Mouse (Mus musculus): ENCODE results near the gene Shh. TPM values are rescaled to one million over a fixed set of nuclear protein-coding genes. Genes with fewer than 3 reads are reported as not detected.

The Shh gene
- polyA plus RNA-seq, 1 experiment from 2014 or later = 2.0 TPM

DNA sequence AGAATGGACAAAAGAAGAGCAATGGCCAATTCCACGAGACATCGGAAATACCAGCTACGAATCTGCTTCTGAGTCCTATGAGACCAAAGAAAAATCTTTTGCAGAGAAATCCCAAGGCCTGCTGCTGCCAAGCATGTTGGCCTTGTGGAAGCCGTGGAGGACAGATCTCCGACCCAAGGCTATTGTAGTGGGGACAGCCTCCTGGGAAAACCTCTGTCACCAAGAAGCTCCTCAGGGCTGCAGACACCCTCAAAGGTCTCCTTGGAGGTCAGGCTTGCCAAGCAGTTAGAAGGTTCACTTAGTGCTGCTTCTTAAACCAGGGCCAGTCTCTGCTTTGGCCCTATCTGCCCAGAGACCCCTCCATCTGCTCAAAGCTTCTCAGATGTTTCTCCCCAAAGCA, 11.3 kb downstream of the Shh start:
- 76% methylated on average over 5 of the region's 5 CpGs for WGBS
- H3K27ac ChIP-seq (replicated peaks) = no peak overlapping the region
- no peaks in the 10 kb centered on the region for H3K9me3 ChIP-seq
- H3K36me3 ChIP-seq = no peaks in the 10 kb centered on the region
- no peak for ATAC-seq (ENCODE audit: low FRiP score, low read depth)
- peaks cover 29% of the 10 kb centered on the region for H3K4me1 ChIP-seq (replicated peaks)
- no peak overlapping the region for H3K4me2 ChIP-seq
- H3K9ac ChIP-seq = no peak overlapping the region
- no peak overlapping the region for H3K4me3 ChIP-seq
- peaks cover 52% of the 10 kb centered on the region for H3K27me3 ChIP-seq

DNA sequence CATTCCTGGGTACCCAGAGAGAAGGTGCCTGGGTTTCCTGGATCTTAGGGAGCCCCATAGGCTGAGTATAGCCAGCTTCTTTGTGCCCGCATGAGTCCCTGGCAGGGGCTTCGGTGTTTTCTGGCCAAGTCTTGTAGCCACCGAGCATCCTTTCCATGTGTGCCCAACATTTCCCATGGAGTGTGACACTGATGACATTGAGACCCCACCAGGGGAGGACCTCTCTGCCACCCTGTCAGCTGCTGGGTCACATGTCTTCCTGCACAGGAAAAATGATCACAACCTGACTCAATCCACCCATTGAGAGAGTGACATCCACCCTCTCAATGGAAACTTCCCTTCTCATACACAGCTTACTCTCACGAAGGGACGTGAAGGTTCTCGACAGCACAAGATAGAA, 12.5 kb downstream of the Shh start:
- Histone ChIP-seq H3K4me2 (no peak overlapping the region), H3K27ac (replicated peaks) (no peak overlapping the region), H3K36me3 (no peaks in the 10 kb centered on the region), H3K9ac (no peak overlapping the region), H3K9me3 (no peaks in the 10 kb centered on the region), H3K4me1 (replicated peaks) (peaks cover 18% of the 10 kb centered on the region), H3K27me3 (peaks cover 41% of the 10 kb centered on the region), H3K4me3 (no peak overlapping the region)
- WGBS = 89% methylated on average over 6 of the region's 6 CpGs
- ATAC-seq (ENCODE audit: low FRiP score, low read depth) = no peak

DNA sequence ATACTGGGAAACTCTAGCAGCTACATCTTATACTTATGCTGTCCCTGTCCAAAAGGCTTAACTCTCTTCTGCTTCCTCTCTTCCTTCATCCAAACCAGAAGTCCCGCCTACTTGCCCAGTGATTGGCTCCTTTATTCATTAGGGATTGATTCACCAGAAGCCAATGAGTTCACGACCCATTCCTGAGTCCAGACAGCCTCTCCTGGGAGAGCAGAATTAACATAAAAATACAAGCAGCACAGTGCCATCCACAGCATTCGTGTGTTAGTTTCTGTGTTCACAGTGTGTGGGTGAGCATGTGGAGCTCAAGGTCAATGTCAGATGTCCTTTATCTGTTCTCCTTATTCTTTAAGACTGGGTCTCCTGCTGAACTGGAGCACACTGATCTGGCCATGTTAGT, 13.5 kb downstream of the Shh start:
- Histone ChIP-seq H3K4me2 (no peak overlapping the region), H3K9me3 (no peaks in the 10 kb centered on the region), H3K4me3 (no peak overlapping the region), H3K4me1 (replicated peaks) (peaks cover 9% of the 10 kb centered on the region), H3K36me3 (no peaks in the 10 kb centered on the region), H3K9ac (no peak overlapping the region), H3K27me3 (peaks cover 30% of the 10 kb centered on the region), H3K27ac (replicated peaks) (no peak overlapping the region)
- WGBS = 18% methylated on average over 3 of the region's 3 CpGs
- ATAC-seq (ENCODE audit: low FRiP score, low read depth) = no peak

DNA sequence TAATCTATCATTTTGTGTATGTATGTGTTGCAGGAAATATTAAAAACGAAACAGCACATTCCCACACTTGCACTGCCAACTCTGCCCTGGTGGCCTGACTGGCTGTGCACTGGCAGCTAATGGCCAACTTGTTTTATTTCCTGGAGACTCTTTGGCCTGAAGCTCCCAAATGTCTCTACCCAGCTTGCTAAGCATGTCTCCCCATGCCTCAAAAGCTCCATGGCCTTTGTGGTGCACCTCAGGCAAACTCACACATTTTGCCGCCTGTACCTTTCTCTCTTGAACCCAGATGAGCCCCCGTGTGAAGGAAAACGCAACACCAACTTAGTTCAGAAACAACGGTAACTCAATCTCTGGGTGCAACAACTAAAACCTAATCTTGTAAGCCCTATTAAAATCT, 14.0 kb downstream of the Shh start:
- Histone ChIP-seq H3K4me1 (replicated peaks) (peaks cover 5% of the 10 kb centered on the region), H3K27ac (replicated peaks) (no peak overlapping the region), H3K36me3 (no peaks in the 10 kb centered on the region), H3K27me3 (peaks cover 26% of the 10 kb centered on the region), H3K4me3 (no peak overlapping the region), H3K9ac (no peak overlapping the region), H3K9me3 (no peaks in the 10 kb centered on the region), H3K4me2 (no peak overlapping the region)
- 89% methylated on average over 5 of the region's 5 CpGs for whole genome bisulfite sequencing
- ATAC-seq (ENCODE audit: low FRiP score, low read depth) = no peak

DNA sequence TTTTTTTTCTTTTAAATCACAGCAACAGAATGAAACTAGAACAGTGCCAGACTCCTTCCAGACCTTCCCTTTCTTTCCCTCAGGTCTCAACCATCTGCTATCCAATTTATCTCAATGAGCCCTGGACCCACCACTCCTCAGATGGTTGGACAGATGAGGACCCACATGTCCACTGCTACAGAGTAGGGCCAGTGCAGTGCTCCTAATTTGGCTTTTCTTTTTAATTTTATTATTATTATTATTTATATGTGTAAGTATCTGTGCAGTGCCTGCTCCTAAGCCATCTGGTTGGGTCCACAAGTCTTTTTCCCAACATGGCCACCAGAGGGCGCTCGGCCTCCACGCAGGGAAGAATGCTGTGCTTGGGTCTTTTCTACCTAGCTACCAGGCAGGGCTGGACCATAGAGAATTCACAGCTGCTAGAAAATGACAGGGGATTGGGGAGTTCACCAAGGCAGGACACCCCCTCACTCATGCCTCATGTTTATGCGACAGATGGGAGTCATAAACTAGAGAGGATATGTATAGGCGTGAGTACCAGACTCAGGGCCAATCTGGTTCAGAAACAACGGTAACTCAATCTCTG, 15.9 kb downstream of the Shh start:
- Histone ChIP-seq H3K9ac (no peak overlapping the region), H3K27me3 (peaks cover 13% of the 10 kb centered on the region), H3K4me2 (no peak overlapping the region), H3K4me1 (replicated peaks) (no peaks in the 10 kb centered on the region), H3K27ac (replicated peaks) (no peak overlapping the region), H3K36me3 (no peaks in the 10 kb centered on the region), H3K4me3 (no peak overlapping the region), H3K9me3 (no peaks in the 10 kb centered on the region)
- peak; percentile 86 for ATAC-seq (ENCODE audit: low FRiP score, low read depth)
- WGBS = 33% methylated on average over 6 of the region's 6 CpGs

DNA sequence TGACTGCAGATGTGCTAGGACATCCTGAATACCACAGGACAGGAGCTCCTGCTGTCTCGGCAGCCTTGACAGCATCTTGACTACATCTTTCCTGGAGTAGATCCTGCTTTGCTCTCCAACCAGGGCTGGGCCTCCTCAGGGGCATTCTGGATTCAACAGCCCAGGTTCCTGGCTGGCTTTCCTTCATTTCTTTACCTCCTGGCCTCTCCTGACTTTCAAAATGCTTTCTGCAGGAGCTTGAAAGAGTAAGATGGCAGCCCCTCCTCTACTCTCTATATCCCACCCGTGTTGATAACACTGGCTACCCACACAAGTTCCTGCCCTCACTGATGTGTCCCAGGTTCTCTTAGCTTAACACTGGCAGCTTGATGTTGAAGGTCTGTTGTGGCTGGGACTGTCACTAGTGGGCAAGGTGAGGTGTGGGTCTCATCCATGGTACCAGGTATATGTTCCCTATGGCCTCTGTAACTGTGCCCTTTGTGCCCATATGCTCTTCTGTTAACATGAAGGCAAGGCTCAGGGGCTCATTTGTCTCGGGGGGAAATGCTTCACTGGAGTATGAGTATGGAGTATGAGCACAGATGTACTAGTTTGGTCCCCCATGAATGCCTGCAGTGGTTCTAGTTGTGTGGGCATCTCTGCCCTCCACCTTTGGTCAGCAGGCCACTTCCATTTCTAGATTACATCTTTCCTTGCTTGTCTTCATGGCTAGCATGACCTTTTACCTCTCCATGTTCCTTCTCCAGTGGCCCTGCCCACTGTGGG, 16.7 kb downstream of the Shh start:
- H3K9ac ChIP-seq = no peak overlapping the region
- WGBS = 62% methylated on average over 3 of the region's 3 CpGs
- H3K4me3 ChIP-seq = no peak overlapping the region
- no peak for ATAC-seq (ENCODE audit: low FRiP score, low read depth)
- H3K36me3 ChIP-seq = no peaks in the 10 kb centered on the region
- H3K4me1 ChIP-seq (replicated peaks) = no peaks in the 10 kb centered on the region
- H3K27ac ChIP-seq (replicated peaks) = no peak overlapping the region
- no peaks in the 10 kb centered on the region for H3K9me3 ChIP-seq
- peaks cover 5% of the 10 kb centered on the region for H3K27me3 ChIP-seq
- H3K4me2 ChIP-seq = no peak overlapping the region

DNA sequence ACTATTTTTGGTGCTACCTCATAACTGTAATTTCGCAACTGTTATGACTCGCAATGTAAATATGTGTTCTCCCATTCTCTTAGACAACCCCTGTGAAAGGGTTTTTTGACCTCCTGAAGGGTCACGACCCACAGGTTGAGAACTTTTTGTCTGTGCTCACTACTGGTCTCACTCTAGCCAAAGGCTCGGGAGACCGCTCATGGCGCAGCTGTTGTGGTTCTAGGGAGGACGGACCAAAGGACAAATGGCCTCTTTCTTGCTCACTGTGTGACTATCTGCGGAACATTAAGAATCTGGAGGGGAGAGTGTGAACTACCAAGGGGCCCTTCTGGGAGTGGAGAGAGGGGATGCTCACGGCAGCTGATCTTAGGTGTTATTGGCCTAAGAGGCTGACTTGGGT, 41.1 kb downstream of the Shh start:
- no peak for ATAC-seq (ENCODE audit: low FRiP score, low read depth)
- H3K27ac ChIP-seq (replicated peaks) = no peak overlapping the region
- no peaks in the 10 kb centered on the region for H3K36me3 ChIP-seq
- no peak overlapping the region for H3K9ac ChIP-seq
- H3K4me1 ChIP-seq (replicated peaks) = no peaks in the 10 kb centered on the region
- no peaks in the 10 kb centered on the region for H3K27me3 ChIP-seq
- no peak overlapping the region for H3K4me2 ChIP-seq
- H3K9me3 ChIP-seq = no peaks in the 10 kb centered on the region
- H3K4me3 ChIP-seq = no peak overlapping the region
- WGBS = 91% methylated on average over 9 of the region's 9 CpGs

DNA sequence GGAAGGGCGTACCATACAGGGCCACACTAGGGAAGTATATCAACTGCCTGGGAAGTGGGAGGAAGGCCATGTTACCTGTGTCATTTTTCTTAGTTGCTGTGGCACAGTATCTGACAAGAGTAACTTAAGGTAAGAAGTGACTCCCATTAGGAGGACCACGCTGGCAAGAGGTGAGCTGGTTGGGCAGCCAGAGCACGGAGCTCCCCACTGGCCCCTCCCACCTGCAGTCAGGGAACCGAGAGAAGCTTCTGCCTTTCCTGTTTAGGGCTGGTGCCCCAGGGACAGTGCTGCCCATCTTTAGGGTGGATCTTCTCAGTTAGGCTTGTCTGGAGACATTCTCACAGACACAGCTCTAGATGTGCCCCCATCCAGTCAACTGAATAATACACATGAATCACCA, 43.3 kb downstream of the Shh start:
- Histone ChIP-seq H3K9me3 (no peaks in the 10 kb centered on the region), H3K4me1 (replicated peaks) (no peaks in the 10 kb centered on the region), H3K4me2 (no peak overlapping the region), H3K27ac (replicated peaks) (no peak overlapping the region), H3K9ac (no peak overlapping the region), H3K4me3 (no peak overlapping the region), H3K27me3 (no peaks in the 10 kb centered on the region), H3K36me3 (peaks cover 12% of the 10 kb centered on the region)
- 65% methylated on average over 4 of the region's 4 CpGs for WGBS
- no peak for ATAC-seq (ENCODE audit: low FRiP score, low read depth)

- Histone ChIP-seq H3K4me1 (replicated peaks) (no peaks in the 10 kb centered on the region), H3K27me3 (no peaks in the 10 kb centered on the region), H3K4me3 (no peak overlapping the region), H3K36me3 (peaks cover 32% of the 10 kb centered on the region), H3K4me2 (no peak overlapping the region), H3K9ac (no peak overlapping the region), H3K27ac (replicated peaks) (no peak overlapping the region), H3K9me3 (no peaks in the 10 kb centered on the region)
- no peak for ATAC-seq (ENCODE audit: low FRiP score, low read depth)
- 92% methylated on average over 12 of the region's 12 CpGs for WGBS
These were observed 47.3 kb downstream of the Shh start for GRCm38 (mm10) chr5:28419640-28420265.

DNA sequence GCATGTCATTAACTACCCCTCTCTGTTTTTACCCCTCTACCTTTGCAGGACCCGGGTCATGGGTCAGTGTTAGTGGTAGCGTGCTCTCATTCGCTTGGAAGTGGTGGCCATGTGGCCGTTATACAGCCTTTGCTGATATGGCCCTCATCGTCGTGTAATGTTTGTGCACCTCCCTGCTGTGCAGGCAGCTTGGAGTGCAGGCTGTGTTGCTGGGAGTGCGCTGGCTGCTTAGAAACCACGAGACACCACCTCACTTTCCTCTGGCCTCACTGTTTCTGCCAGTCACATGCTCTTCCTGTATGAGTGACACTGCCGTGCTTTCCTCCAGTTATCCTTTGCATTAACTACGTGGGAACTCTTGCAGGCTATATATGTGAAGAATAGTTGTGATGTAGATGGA, 48.3 kb downstream of the Shh start:
- 81% methylated on average over 10 of the region's 10 CpGs for WGBS
- Histone ChIP-seq H3K4me1 (replicated peaks) (no peaks in the 10 kb centered on the region), H3K9ac (no peak overlapping the region), H3K4me2 (no peak overlapping the region), H3K4me3 (no peak overlapping the region), H3K27ac (replicated peaks) (no peak overlapping the region), H3K9me3 (no peaks in the 10 kb centered on the region), H3K27me3 (no peaks in the 10 kb centered on the region), H3K36me3 (peaks cover 42% of the 10 kb centered on the region)
- ATAC-seq (ENCODE audit: low FRiP score, low read depth) = no peak

GRCm38 (mm10) chr5:28416029-28416428, 51.0 kb downstream of the Shh start:
- no peak overlapping the region for H3K9ac ChIP-seq
- H3K9me3 ChIP-seq = no peaks in the 10 kb centered on the region
- H3K36me3 ChIP-seq = peaks cover 59% of the 10 kb centered on the region
- H3K27me3 ChIP-seq = no peaks in the 10 kb centered on the region
- ATAC-seq (ENCODE audit: low FRiP score, low read depth) = no peak
- no peak overlapping the region for H3K27ac ChIP-seq (replicated peaks)
- H3K4me2 ChIP-seq = no peak overlapping the region
- no peak overlapping the region for H3K4me3 ChIP-seq
- no peaks in the 10 kb centered on the region for H3K4me1 ChIP-seq (replicated peaks)

GRCm38 (mm10) chr5:28414076-28414475, 53.0 kb downstream of the Shh start:
- Histone ChIP-seq H3K4me1 (replicated peaks) (no peaks in the 10 kb centered on the region), H3K4me3 (no peak overlapping the region), H3K9me3 (no peaks in the 10 kb centered on the region), H3K27ac (replicated peaks) (no peak overlapping the region), H3K36me3 (peaks cover 56% of the 10 kb centered on the region), H3K9ac (no peak overlapping the region), H3K4me2 (no peak overlapping the region), H3K27me3 (no peaks in the 10 kb centered on the region)
- ATAC-seq (ENCODE audit: low FRiP score, low read depth) = no peak
- WGBS = 94% methylated on average over 3 of the region's 3 CpGs
